Mouse (Mus musculus) urinary bladder, postnatal 10 days (tissue): Measurements from ENCODE around the gene Il11ra1.

Experiments used
- DNase-seq: peaks from one replicate; pipeline ENCODE4 v3.0.0; 2022; ENCODE audit warnings: low spot score

The Il11ra1 gene

DNA sequence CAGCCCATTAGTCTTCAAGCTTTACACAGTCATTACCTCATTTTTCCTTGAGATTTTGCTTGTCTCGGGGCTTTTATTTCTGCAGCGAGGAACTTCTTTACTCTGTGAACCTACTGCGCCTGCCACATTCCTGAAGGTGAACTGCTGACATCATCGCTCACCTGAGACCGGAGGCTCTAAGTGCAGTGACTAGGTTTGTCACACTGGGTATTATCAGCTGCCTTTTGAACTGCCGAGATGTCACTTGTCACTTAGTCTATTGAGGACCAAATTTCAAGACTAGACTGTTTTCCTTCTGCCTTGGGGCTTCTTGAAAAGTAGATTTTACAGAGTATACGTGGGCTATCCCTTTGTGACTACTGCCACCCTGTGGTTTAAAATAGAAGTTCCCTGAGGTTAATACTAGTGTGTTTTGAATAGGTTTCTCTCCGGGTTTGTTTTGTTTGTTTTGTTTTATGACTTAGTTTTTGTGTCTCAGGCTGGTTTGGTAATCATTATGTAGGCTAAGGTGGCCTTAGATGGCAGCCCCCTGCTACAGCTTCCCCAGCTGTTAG, 8.5 kb downstream of the Il11ra1 start:
- DNase-seq = no peak

DNA sequence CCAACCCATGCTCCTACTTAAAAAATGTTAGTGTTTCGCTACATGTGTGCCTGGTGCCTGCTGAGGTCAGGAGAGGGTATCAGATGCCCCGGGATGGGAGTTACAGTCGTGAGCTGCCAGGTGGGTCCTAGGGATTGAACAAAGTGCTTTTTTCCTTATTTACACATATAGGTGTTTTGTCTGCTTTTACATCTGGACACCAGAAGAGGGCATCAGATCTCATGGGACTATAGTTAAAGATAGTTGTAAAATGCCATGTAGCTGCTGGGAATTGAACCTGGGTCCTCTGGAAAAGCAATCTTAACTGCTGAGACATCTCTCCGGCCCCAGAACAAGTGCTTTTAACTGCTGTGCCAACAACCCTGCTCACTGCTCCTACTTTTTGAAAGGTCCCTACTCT, 10.4 kb downstream of the Il11ra1 start:
- DNase-seq = no peak

DNA sequence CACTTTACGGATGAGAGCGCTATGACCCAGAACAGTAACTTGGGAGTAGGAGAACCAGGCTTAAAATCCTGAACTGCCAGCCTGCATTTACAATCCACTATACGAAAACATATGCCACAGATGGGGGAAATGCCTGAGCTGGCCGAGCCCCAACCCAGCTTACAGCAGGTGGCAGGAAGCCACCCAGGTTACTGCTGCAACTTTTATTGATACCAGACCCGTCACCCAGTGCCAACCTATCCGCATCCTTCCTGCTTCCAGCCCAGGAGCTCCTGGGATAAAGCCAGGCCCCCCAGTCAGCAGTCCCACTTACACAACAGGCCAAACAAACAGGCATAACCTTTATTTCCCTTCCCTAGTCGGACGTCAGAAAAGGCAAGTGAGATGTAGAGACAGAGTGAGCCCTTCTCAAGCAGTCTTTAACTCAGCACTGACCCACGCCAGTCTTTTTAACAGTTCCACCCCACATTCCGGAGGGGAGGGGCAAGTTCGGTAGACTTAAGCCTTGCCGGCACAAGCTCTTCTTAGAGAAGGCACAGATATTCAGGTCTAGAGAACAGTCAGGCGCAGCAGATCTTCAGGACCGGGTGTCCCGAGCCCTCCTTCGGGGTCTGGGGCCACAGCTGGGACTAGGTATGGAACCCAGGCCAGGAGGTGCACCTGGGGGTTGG, 12.1 kb downstream of the Il11ra1 start:
- DNase-seq = no peak

DNA sequence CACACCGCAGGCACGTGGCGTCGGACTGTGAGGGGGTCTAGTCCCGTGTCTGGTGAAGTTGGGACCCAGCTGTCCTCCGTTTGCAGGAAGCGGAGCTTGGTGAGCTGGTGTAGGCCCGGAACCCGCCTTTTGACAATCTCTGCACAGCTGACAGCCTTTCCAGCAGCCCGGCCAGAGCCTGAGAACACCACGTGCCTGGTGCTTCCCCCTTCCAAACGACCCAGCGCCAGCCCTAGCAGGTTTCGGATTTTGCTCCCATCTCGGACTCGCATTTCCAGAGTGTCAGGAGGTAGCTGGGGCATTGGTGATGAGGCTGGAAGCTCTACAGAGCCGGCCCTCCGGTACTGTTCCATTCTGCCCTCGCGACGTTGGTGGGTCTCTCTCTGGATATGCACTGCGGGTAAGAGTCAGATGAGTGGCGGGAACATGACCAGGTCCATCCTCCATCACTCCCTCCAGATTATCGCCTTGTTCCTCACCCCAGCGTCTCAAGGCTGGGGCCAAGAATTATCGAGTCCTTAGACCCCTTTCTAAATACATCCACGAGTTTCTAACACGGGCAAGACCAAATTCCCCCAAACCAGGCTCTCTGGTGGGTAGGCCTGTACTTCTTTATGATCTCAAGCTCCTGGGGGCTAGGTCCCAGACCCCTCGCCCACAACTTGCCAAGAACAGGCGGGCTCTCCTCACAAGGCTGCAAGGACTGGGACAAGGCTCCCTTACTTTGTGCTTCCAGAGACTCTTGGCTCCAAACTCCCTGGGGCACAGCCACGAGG, 12.8 kb downstream of the Il11ra1 start:
- no peak for DNase-seq

DNA sequence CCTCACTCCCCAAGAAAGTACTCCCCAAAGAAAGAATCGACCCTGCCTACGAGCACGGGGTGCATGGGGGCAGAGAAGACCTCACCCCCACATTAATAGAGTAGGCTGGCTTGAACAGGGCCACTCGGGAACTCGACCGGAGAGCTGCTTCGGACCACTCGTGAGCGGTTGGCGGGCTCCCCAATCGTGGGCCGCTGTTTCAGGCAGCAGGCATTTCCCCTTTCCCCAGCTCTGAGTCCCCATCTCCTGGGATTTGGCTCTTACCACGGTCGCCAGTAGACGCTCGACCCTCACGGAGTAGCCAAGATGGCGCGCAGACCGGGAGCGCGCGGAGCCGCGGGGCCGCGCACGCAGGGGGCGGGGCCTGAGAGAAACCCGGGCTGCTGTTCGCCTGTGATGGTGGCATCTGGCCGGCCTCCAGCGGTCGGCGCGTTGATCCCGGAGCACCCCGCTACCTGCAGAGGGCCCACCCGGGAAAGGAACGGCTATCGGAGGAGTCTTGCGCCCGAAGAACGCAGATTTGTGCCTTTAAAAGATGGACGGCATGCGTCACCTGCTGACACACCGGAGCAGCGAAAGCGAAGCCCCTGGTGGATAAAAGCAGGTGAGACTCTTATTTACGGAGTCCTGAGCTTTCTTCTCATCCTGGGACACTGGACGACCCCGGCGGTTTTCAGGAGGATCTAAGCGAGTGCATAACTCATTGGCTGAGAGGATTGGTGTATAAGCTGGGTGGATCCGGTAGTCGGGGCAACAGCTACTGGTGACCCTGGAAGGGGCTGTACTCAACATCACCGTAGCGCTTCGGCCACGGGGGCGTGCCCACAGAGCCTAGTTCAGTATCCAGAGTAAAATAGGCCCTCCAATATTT, 13.6 kb downstream of the Il11ra1 start, which contains the start of gene Rpp25l:
Gene Rpp25l, minus strand, starts transcription at position 338 of the 871 bp plus-strand sequence.
- peak; percentile 42 for DNase-seq

DNA sequence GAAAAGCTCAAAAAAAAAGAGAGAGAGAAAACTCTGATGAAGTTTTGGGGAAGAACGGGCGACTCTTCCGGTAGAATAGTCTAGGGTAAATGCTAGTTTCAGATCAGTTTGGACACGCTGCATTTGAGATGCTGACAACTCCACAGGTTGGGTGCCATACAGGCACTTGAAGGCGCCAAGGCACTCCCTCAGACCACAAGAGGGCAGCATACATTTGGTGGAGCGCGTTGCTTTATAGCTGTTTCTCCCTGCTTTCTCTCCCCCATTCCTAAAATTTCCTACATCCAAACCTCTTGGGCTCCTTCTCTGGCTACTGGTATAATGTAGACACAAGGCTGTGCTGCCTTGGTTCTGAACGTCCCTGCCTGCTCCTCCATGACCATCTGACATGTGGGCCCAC, 14.5 kb downstream of the Il11ra1 start:
- DNase-seq = no peak

DNA sequence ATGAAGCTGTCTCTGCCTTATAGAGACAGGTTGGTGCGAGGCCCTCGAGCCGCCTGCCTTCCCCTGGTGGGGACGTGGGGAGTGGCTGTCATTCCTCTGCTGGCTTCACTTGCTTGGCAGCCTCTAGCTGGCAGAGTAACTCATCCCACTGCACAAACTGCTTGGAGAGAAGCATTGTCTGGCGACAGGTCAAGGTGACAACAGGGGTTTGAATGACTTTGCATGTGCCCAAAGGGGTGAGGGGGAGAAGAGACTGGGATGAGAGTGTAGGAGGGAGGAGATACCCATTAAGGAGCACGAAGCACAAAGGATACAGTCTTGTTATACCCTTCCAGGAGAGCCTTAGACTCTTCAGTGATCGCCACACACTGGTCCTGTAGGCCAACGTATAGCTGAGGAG, 15.3 kb downstream of the Il11ra1 start:
- no peak for DNase-seq

DNA sequence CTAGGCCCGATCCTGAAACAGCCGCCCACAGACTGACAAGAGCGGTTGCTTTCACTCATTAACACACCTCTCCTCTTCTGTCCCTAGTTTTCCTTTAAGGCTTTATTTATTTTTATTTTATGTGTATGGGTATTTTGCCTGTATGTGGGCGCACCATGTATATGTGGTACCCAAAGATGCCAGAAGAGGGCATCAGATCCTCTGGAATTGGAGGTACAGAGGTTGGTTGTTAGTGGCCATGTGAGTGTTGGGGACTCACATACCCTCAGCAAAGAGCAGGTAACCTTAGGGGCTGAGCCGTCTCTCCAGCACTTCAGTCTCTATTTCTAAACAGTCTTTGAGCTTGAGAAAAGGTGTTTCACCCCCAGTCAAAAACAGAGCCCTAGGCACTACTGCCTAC, 15.8 kb downstream of the Il11ra1 start:
- no peak for DNase-seq

DNA sequence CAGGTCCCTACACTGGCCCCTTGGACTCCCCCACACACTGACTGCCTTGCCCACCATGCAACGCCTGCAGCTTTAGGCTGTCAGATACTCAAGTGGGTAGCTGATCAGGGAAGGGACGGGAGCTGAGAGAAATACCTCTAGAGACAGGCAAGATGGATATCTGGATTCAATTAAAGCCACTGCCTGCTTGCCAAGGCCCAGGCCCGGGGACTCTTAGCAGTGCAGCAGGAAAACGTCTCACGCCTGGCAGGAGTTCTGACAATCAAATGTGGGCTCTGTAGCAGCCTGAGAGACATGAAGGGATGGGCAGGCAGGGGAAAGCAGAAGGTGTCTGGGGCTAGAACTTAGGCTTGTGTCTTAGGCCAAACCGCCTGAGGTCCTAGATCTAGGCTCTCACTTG, 17.0 kb downstream of the Il11ra1 start:
- no peak for DNase-seq

DNA sequence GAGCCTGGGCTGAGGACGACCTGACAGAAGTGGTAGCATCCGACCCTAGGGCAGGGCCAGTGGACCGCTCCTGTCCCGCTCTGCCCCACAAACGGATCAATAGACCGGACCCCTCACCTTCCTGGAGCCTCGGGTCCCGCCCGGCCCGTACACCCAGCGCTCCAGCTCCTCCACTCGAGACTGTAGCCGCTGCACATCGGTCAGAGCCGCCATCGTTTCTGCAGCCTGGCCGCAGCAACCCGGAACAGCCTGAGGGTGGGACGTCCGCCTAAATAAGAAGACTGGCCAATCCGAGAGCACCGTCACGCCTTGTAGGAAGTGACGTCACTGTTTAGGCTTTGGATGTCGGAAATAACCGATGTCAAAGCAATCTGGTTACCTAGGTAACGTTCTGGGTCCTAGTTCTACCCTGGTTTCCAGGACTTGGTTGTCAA, 23.1 kb downstream of the Il11ra1 start, which contains the start of gene Dctn3:
Gene Dctn3, minus strand, starts transcription at position 253 of the 434 bp plus-strand sequence.
- DNase-seq = no peak

DNA sequence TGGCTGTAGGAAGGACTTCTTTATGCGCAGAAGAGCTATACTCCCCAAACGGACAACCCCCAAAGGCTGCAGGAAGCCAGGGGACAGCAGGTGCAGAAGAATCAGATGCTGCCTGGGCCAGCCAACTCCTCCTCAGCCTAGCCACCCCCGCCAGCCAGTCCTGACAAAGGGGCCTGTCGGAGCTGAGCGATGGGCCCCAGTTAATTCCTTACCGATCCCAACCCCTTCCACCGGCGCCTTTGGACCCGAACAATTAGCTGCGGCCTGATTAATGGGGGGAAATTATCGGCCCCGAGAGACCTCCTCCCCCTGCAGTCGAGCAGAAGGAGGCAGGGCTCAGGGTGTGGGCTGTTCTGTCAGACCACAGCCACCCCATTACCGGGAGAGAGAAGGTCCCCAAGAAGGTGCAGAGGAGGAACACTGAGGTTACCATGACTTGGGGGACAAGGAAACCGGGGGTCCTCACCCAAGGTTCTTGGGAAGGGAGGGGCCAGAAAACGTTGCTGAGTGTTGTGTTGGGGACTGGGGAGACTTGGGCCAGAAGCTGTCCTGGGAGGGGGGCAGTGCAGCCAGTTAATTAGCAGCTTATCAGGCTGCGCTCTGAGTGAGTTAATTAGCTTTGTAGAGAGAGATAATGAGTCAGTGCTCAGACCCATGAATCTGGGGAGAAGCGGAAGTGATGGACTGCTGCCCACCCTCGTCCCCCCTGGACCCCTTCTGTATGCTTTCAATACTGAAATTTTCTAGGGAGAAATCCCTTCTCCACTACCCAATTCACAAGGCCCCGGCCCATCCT, 27.2 kb downstream of the Il11ra1 start:
- DNase-seq = no peak

DNA sequence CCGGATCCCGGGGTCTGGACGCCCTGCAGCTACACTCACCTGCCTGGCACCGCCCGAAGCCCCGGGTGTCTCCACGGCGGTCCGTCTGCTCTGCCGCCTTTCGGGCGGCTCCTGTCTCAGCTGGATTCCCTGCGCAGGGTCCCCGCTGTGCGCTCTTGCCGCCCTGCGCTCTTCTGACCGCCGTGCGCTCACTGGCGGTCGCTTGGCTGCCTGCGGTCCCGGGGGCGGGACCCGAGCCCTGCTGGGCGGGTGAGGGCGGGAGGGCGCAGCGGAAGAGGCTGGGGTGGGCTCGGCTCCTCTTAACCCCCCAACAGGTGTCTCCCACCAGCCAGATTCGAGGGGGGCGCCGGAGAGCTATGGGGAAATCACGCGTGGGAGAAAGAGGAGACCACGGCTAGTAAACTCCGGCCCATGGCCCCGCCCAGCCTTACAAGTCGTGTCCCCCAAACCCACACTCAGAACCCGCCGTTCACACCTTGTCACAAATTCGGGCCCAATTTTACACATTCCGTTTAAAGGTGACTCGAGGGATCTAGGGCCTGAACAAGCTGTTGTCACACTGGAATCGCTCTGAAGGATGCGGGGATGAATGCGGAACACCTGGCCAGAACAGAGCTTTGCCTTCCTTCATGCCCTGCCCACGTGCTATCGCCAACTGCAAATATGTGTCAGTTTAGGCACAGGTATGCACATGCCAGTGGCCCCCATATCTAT, 31.4 kb downstream of the Il11ra1 start, which contains the start of gene Arid3c:
Gene Arid3c, minus strand, starts transcription at position 91 of the 714 bp plus-strand sequence.
- DNase-seq = no peak

DNA sequence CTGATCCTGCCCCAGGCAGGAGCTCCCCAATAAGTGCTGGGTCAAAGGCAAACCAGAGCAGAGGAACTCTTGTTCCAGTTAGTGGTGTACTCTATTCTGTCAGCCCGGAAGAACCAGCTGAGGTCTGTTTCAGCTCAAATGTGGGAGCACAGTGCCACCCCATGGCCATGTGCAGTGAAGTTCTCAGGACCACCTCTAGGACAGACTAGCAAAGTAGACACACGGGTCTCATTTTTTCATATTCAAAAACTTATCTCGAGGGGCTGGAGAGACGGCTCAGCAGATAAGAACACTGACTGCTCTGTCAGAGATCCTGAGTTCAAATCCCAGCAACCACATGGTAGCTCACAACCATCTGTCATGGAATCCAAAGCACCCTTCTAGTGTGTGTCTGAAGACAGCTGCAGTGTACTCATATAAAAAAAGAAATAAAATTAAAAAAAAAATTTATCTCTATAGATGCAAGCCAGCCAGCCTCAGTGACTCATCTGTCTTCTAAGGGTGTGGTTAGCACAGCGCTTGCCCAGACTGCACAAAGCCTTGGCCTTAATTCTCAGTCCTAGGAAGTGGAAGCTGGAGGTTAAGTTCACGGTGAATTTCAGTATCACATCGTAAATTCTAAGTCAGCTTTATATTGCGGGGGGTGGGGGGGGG, 37.9 kb downstream of the Il11ra1 start:
- no peak for DNase-seq

DNA sequence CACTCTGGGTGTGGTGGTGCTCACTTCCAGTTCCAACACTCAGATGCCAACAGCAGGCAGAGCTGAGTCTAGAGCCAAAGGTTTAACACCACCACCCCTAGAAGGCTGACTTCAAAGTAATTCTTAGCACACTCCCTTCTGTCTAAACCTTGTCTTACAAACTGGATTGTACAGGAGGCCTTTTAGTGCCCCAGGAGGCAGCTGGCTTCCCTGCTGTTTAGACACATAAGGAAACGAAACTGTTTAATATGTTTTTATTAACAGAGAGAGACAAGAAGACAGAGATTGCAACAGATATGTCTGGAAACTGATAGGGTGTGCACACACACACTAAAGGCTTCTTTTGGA, 38.4 kb downstream of the Il11ra1 start:
- DNase-seq = no peak

DNA sequence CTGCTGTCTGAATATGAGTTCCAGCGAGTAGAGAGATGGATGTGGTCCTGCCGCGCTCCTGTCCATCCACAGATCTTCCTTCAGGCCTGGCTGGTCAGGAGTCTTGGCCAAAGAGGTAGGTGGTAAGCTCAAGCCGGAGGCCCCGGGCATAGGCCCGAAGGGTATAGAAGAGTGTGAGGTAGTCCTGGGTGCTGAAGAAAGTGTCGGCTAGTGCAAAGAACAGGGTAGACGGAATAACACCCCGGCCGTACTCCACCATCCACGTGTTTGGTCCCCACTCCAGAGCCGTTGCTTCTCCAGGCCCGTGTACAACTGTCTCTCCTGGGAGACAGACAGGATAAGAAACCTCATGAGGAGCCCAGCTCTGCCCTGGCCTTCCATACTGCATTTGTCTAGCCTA, 39.5 kb downstream of the Il11ra1 start:
- DNase-seq = no peak

DNA sequence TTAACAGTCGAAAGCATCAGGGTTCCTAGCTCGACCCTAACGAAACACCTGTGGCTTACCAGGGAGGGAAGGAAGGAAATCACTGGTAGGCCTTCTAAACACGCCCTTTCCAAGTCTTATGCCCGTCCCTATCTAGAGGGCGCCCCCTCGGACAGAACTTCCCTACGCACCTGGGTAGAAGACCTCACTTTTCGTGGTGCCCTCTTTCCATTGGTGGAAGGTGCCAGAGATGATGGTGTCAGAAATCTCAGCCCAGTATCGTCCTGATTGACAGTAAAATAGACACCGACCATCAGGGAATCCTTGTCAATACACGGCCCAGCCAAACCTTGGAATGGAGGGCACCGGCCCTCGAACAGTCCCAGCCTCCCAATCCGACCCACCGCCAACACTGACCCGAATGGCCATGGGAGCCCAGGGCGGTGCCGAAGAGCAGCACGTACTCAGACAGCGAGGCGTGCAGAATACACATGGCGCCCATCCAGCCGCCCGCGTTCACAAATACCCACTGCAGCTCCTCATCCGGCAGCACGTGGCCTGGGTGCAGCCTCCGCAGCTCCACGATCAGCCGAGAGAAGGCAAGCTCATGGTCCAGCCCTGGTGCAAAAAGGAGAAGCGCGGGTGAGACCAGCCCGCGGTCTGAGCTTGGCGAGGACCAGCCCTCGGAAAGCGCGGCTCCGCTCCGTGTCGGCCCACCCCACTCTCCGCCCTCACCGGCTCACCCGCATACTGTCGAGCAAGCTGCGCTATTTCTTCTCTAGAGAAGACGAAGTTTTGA, 40.8 kb downstream of the Il11ra1 start:
- DNase-seq = no peak

DNA sequence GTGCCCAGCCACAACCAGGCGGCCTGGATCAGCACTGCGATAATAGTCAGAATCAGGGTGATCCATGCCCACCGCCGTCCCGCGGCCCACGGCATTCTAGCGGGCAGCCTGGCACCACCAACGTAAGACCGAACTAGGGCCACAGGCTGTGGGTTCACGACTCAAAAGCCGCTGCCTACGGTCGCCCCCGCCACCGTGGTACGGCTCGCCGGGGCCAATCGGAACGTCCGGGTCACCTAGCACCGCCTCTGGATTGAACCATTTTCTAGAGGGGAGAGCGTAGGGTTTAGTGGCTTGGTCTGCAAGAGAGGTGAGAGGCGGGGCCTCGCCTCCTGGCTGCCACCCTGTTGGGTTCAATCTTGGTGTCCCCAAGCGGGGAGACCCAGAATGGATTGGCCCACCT, 41.4 kb downstream of the Il11ra1 start:
- peak; percentile 63 for DNase-seq

DNA sequence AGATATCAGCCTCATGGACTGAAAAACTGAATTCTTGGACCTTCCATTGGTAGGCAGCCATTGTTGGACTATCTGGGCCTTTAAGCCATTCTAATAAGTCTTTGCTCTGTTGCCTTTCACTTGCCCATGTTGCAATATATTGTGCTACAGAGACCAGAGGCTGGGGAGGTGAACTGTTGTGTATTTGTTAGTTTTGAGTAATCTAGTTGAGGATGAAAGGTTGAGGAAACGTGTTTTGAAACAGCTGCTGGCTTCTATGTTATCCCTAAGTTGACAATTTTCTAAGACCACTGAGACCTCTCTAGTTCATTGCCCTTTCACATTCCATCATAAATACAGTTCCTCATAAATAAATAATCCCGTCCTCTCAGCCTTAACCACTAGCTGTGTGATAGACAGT, 44.3 kb downstream of the Il11ra1 start:
- DNase-seq = no peak

DNA sequence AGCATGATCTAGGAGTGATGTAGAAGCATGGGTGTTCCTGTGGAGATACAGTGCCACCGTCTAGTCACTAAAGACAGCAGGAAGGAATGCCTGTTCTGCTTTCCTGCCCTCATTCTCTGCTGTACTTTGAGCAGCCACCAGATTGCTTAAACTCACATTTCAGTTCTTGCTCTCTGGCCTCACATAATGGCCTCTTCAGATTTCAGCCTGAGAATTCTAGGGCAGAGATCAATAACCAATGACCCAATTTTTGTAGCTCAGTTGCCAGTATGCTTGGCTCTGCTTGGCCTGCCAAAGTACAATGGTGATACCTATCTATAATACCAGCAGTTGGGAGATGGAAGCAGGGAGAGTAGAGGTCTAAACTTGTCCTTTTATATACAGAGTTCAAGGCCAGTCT, 45.2 kb downstream of the Il11ra1 start:
- no peak for DNase-seq
